Mouse (Mus musculus) adipocyte (in vitro differentiated cells): ENCODE measurements around the gene Nudt9.
A peak's percentile ranks its signal among the peaks of the same experiment; 100 is the strongest.

Experiments
- DNase-seq: peaks from one replicate; pipeline ENCODE4 v3.0.0-alpha.2; 2016; ENCODE audit warnings: low spot score

Nudt9 gene

GRCm38 (mm10) chr5:104036686-104037085 is 9.4 kb upstream of the Nudt9 start:
- no peak for DNase-seq

- peak; percentile 59 for DNase-seq
These were observed 6.8 kb upstream of the Nudt9 start for GRCm38 (mm10) chr5:104039154-104039932.

- peak; percentile 85 for DNase-seq
These were observed 3.2 kb upstream of the Nudt9 start for GRCm38 (mm10) chr5:104042906-104043305.

- no peak for DNase-seq
These were observed 2.4 kb upstream of the Nudt9 start for GRCm38 (mm10) chr5:104043704-104044103.

GRCm38 (mm10) chr5:104047200-104048105 is 1.3 kb downstream of the Nudt9 start:
- peak; percentile 54 for DNase-seq

- peak; percentile 42 for DNase-seq
These were observed 2.0 kb downstream of the Nudt9 start for GRCm38 (mm10) chr5:104048139-104048538.

GRCm38 (mm10) chr5:104052956-104053355 is 6.8 kb downstream of the Nudt9 start:
- DNase-seq, result peak; percentile 47

- DNase-seq, result no peak
These were observed 8.8 kb downstream of the Nudt9 start for GRCm38 (mm10) chr5:104054938-104055337.

GRCm38 (mm10) chr5:104055816-104056215 is 9.7 kb downstream of the Nudt9 start:
- no peak for DNase-seq

GRCm38 (mm10) chr5:104056295-104056694 is 10.2 kb downstream of the Nudt9 start:
- peak; percentile 66 for DNase-seq

GRCm38 (mm10) chr5:104058021-104058420 is 11.9 kb downstream of the Nudt9 start:
- no peak for DNase-seq

- DNase-seq, result no peak
These were observed 13.5 kb downstream of the Nudt9 start for GRCm38 (mm10) chr5:104059628-104060027.

GRCm38 (mm10) chr5:104060429-104060828 is 14.3 kb downstream of the Nudt9 start:
- no peak for DNase-seq

- DNase-seq, result peak; percentile 53
These were observed 16.0 kb downstream of the Nudt9 start for GRCm38 (mm10) chr5:104061936-104062772.

GRCm38 (mm10) chr5:104062773-104063551 is 16.9 kb downstream of the Nudt9 start:
- no peak for DNase-seq

- DNase-seq, result no peak
These were observed 22.6 kb downstream of the Nudt9 start for GRCm38 (mm10) chr5:104068751-104069150.

GRCm38 (mm10) chr5:104071048-104071447 is 24.9 kb downstream of the Nudt9 start:
- DNase-seq, result no peak

- DNase-seq, result no peak
These were observed 26.3 kb downstream of the Nudt9 start for GRCm38 (mm10) chr5:104072272-104072886.

GRCm38 (mm10) chr5:104073602-104074001 is 27.5 kb downstream of the Nudt9 start:
- DNase-seq, result no peak

- peak; percentile 65 for DNase-seq
These were observed 28.3 kb downstream of the Nudt9 start for GRCm38 (mm10) chr5:104074388-104074787.

- no peak for DNase-seq
These were observed 30.3 kb downstream of the Nudt9 start for GRCm38 (mm10) chr5:104076361-104076760.
